Mouse (Mus musculus): ENCODE measurements around the gene Cox7a1. TPM values are rescaled to one million over a fixed set of nuclear protein-coding genes. Genes with fewer than 3 reads are reported as not detected.

The Cox7a1 gene
- polyA plus RNA-seq, 1 experiment from 2014 or later, result 13.8 TPM

DNA sequence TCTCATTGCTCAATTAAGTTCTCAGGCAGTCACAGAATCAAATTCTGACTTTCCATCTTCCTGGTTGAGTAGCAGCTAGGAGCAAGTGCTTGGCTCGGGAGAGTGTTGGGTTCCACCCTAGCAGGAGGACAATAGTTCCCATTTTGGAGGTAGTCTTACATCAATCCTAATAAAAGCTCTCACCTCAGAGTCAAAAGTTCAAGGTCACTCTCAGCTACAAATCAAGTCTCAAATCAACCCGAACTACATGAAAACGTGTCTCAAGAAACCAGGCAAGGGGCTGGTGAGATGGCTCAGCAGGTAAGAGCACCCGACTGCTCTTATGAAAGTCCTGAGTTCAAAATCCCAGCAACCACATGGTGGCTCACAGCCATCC lies 5.2 kb downstream of the Cox7a1 start:
- Histone ChIP-seq H3K4me3 (ENCODE audit: low read length) (no peak overlapping the region), H3K4me1 (ENCODE audit: insufficient read depth, low read length) (peaks cover 17% of the 10 kb centered on the region), H3K27ac (ENCODE audit: low read length) (no peak overlapping the region), H3K9ac (replicated peaks; ENCODE audit: low read length) (no peak overlapping the region), H3K27me3 (ENCODE audit: insufficient read depth, low read length) (no peaks in the 10 kb centered on the region), H3K4me2 (replicated peaks; ENCODE audit: low read depth, low read length) (no peak overlapping the region), H3K36me3 (ENCODE audit: insufficient read depth, low read length) (peaks cover 55% of the 10 kb centered on the region), H3K9me3 (ENCODE audit: low read length) (no peaks in the 10 kb centered on the region)
- WGBS, result 61% methylated on average over 4 of the region's 4 CpGs
- no peak for ATAC-seq (ENCODE audit: low FRiP score, low TSS enrichment)

DNA sequence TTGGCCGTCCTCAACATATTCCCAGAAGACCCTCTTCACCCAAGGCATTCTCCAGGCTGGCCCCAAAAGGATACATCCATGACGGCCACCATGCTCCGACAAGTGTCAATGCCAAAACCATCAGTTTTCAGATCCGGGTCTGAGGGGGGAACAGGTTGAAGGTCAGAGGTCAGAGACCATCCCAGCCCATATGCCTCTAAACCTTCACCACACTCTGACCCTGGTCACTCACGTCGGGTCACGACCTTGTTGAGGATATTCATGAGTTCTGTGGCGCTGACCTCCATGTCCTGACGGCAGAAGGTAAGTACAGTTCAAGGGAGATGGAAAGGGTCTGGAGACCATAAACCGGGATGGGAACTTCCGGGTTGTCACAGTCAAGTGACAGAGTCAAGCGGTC lies 8.1 kb downstream of the Cox7a1 start:
- H3K4me3 ChIP-seq (ENCODE audit: low read length), result no peak overlapping the region
- H3K9ac ChIP-seq (replicated peaks; ENCODE audit: low read length), result no peak overlapping the region
- peaks cover 17% of the 10 kb centered on the region for H3K4me1 ChIP-seq (ENCODE audit: insufficient read depth, low read length)
- no peak overlapping the region for H3K4me2 ChIP-seq (replicated peaks; ENCODE audit: low read depth, low read length)
- peaks cover 44% of the 10 kb centered on the region for H3K36me3 ChIP-seq (ENCODE audit: insufficient read depth, low read length)
- no peaks in the 10 kb centered on the region for H3K9me3 ChIP-seq (ENCODE audit: low read length)
- WGBS, result 86% methylated on average over 12 of the region's 12 CpGs
- H3K27me3 ChIP-seq (ENCODE audit: insufficient read depth, low read length), result no peaks in the 10 kb centered on the region
- no peak for ATAC-seq (ENCODE audit: low FRiP score, low TSS enrichment)
- H3K27ac ChIP-seq (ENCODE audit: low read length), result no peak overlapping the region

DNA sequence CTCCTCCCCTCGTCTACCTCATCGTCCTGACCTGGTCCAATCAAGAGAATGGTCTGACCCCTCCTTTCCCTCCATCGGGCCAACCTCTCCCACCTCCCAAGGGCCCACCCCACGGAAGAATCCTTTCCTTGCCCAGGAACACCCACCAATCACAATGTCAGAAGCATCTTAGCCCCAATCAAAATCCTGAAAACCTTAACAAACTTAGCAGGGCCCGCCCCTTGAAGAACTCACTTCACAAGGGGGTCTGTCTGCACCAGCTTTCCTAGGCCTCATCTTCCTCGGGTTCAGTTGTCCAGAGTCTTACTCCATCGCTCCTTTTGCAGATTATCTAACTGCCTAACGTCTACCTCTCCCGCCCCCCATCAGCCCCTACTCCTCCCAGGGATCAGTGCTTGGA lies 9.1 kb downstream of the Cox7a1 start:
- H3K27me3 ChIP-seq (ENCODE audit: insufficient read depth, low read length), result no peaks in the 10 kb centered on the region
- H3K4me1 ChIP-seq (ENCODE audit: insufficient read depth, low read length), result peaks cover 21% of the 10 kb centered on the region
- peak overlapping the region; percentile 89 for H3K27ac ChIP-seq (ENCODE audit: low read length)
- H3K36me3 ChIP-seq (ENCODE audit: insufficient read depth, low read length), result peaks cover 35% of the 10 kb centered on the region
- WGBS, result 22% methylated on average over 9 of the region's 9 CpGs
- ATAC-seq (ENCODE audit: low FRiP score, low TSS enrichment), result no peak; the same call in 1 of the 2 replicates
- peak overlapping the region; percentile 81 for H3K9ac ChIP-seq (replicated peaks; ENCODE audit: low read length)
- H3K4me2 ChIP-seq (replicated peaks; ENCODE audit: low read depth, low read length), result peak overlapping the region; percentile 65
- H3K4me3 ChIP-seq (ENCODE audit: low read length), result peak overlapping the region; percentile 91
- no peaks in the 10 kb centered on the region for H3K9me3 ChIP-seq (ENCODE audit: low read length)

DNA sequence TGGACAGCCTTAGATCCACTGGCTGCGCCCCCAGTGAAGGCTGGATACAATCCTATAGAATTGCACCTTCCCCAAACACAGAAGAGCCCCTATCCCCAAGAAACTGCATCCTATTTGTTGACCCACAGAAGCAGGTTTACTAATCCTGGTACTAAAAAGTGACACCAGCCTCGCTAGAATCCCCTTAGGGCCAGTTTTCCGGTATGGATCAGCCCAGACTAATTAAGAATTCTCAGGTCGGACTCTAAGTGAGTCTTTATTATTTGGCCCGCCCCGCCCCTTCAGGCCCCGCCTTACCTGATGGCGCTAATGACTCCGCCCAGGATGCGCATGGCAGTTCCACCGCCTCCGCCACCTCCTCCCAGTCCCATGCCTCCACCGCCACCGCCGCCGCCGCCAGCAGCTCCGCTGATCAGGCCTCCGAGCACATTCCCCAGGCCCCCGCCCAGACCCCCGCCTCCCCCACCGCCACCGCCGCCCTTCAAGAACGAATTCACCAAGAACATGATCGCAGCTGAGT lies 9.7 kb downstream of the Cox7a1 start:
- Histone ChIP-seq H3K4me3 (ENCODE audit: low read length) (peak overlapping the region; percentile 91), H3K9ac (replicated peaks; ENCODE audit: low read length) (peak overlapping the region; percentile 81), H3K27me3 (ENCODE audit: insufficient read depth, low read length) (no peaks in the 10 kb centered on the region), H3K9me3 (ENCODE audit: low read length) (no peaks in the 10 kb centered on the region), H3K4me1 (ENCODE audit: insufficient read depth, low read length) (peaks cover 27% of the 10 kb centered on the region), H3K27ac (ENCODE audit: low read length) (peak overlapping the region; percentile 89), H3K4me2 (replicated peaks; ENCODE audit: low read depth, low read length) (peak overlapping the region; percentile 65), H3K36me3 (ENCODE audit: insufficient read depth, low read length) (peaks cover 28% of the 10 kb centered on the region)
- ATAC-seq (ENCODE audit: low FRiP score, low TSS enrichment), result peak; percentile 61
- WGBS, result under 1% methylated on average over 26 of the region's 26 CpGs

DNA sequence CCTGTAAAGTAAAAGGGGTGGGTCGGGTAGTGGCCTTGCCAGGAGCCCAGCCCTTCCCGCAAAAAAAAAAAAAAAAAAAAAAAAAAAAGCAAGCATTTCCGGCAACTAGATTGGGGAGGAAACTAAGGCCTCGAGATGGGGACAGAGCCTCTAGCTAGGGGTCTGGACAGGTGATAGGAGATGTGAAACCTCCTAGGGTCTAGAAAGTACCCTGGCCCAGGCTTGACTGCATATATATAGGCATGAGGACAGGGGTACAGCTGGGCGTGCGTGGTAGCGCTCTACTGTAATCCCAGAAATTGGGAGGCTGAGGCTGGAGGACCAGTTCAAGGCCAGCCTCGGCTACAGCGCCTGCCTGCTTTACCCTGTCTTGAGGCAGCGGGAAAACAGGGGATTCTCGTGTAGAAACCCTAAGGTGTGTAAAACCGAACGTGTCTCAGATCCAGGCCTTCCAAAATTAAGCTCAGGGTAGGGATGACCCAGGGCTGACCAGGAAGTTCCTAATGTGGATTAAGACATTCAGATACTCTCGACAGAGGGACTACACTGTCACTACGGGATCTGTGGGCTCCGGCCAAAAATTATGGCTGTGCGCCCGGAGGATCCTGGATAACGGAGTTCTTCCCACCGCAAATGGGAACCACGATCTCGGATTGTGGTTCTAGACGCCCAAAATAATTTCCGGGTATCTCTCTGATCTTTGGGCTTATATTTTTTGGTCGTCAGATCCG lies 10.3 kb downstream of the Cox7a1 start:
- under 1% methylated on average over 26 of the region's 26 CpGs for WGBS
- ATAC-seq (ENCODE audit: low FRiP score, low TSS enrichment), result peak; percentile 7; the same call in 1 of the 2 replicates

DNA sequence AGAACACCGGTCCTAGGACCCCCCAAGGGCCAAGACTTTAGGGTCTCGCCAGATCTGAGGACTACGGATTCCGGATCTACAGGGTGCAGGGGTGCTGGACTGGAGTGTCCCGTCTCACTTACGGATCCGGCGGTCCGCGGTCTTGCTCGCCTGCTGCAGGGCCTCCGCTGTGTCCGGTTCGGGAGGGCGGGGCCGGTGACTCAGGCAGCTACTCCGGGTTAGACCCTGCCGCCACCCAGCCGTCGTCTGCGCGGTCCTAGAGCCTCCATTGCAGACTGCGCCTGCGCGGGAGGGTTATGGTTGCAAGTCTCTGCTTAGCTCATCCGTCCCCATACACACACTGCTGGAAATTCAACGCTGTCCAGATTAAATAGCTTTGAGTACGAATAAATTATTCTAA lies 10.9 kb downstream of the Cox7a1 start:
- peak overlapping the region; percentile 91 for H3K4me3 ChIP-seq (ENCODE audit: low read length)
- peak overlapping the region; percentile 65 for H3K4me2 ChIP-seq (replicated peaks; ENCODE audit: low read depth, low read length)
- H3K27me3 ChIP-seq (ENCODE audit: insufficient read depth, low read length), result no peaks in the 10 kb centered on the region
- WGBS, result under 1% methylated on average over 28 of the region's 28 CpGs
- H3K9ac ChIP-seq (replicated peaks; ENCODE audit: low read length), result peak overlapping the region; percentile 81
- H3K27ac ChIP-seq (ENCODE audit: low read length), result peak overlapping the region; percentile 89
- no peaks in the 10 kb centered on the region for H3K9me3 ChIP-seq (ENCODE audit: low read length)
- peak; percentile 92 for ATAC-seq (ENCODE audit: low FRiP score, low TSS enrichment)
- H3K4me1 ChIP-seq (ENCODE audit: insufficient read depth, low read length), result peaks cover 27% of the 10 kb centered on the region
- H3K36me3 ChIP-seq (ENCODE audit: insufficient read depth, low read length), result peaks cover 18% of the 10 kb centered on the region

More for the DNA sequence above, 10.3 kb downstream of the Cox7a1 start:
- H3K4me2 ChIP-seq (replicated peaks; ENCODE audit: low read depth, low read length), result peak overlapping the region; percentile 65
- H3K4me3 ChIP-seq (ENCODE audit: low read length), result peak overlapping the region; percentile 91
- H3K4me1 ChIP-seq (ENCODE audit: insufficient read depth, low read length), result peaks cover 27% of the 10 kb centered on the region
- H3K27ac ChIP-seq (ENCODE audit: low read length), result peak overlapping the region; percentile 89
- no peaks in the 10 kb centered on the region for H3K27me3 ChIP-seq (ENCODE audit: insufficient read depth, low read length)
- no peaks in the 10 kb centered on the region for H3K9me3 ChIP-seq (ENCODE audit: low read length)
- peak overlapping the region; percentile 81 for H3K9ac ChIP-seq (replicated peaks; ENCODE audit: low read length)
- peaks cover 22% of the 10 kb centered on the region for H3K36me3 ChIP-seq (ENCODE audit: insufficient read depth, low read length)

DNA sequence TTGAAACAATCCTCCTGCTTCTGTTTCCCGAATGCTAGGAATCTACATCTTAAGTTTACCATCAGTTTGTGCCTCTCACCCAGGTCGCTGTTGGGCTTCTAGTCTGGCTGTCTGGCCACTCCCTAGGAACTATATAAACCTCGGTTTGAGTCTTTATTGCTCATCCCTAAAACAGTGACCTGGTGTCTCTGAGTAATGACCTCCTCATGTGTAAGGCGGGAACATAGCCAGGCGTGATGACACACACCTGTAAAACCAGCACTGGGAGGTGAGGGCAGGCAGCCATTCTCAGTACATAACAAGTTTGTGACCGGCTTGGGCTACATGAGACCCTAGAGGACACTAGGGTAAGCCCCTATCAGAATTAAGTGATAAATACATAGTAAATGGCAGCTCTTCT lies 11.5 kb downstream of the Cox7a1 start:
- Histone ChIP-seq H3K4me3 (ENCODE audit: low read length) (peak overlapping the region; percentile 91), H3K4me1 (ENCODE audit: insufficient read depth, low read length) (peaks cover 28% of the 10 kb centered on the region), H3K36me3 (ENCODE audit: insufficient read depth, low read length) (peaks cover 12% of the 10 kb centered on the region), H3K9me3 (ENCODE audit: low read length) (no peaks in the 10 kb centered on the region), H3K4me2 (replicated peaks; ENCODE audit: low read depth, low read length) (peak overlapping the region; percentile 65), H3K27ac (ENCODE audit: low read length) (no peak overlapping the region), H3K27me3 (ENCODE audit: insufficient read depth, low read length) (no peaks in the 10 kb centered on the region), H3K9ac (replicated peaks; ENCODE audit: low read length) (peak overlapping the region; percentile 81; the same call in 1 of the 2 replicates)
- ATAC-seq (ENCODE audit: low FRiP score, low TSS enrichment), result no peak
- WGBS, result 61% methylated on average over 6 of the region's 6 CpGs

DNA sequence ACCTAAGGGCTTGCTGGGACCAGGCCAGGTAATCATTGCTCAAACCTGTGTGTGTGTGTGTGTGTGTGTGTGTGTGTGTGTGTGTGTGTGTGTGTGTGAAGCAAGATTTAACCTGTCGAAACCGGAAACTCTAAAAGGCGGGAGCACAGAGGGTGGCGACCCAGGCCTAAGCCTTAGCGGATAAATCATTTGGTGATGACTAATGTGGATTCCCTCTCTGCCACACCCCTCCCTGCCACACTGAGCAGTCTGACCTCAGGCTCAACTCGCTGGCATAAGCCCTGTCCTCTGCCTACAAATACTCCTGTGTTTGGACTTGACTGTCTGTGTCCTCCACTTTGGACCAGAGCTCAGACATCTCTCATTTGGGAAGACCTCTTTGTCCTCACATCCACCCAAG lies 12.2 kb downstream of the Cox7a1 start:
- Histone ChIP-seq H3K36me3 (ENCODE audit: insufficient read depth, low read length) (peaks cover 10% of the 10 kb centered on the region), H3K27ac (ENCODE audit: low read length) (no peak overlapping the region), H3K27me3 (ENCODE audit: insufficient read depth, low read length) (no peaks in the 10 kb centered on the region), H3K4me2 (replicated peaks; ENCODE audit: low read depth, low read length) (no peak overlapping the region), H3K4me3 (ENCODE audit: low read length) (no peak overlapping the region), H3K9me3 (ENCODE audit: low read length) (no peaks in the 10 kb centered on the region), H3K9ac (replicated peaks; ENCODE audit: low read length) (no peak overlapping the region), H3K4me1 (ENCODE audit: insufficient read depth, low read length) (peaks cover 29% of the 10 kb centered on the region)
- ATAC-seq (ENCODE audit: low FRiP score, low TSS enrichment), result no peak
- WGBS, result 46% methylated on average over 6 of the region's 6 CpGs

DNA sequence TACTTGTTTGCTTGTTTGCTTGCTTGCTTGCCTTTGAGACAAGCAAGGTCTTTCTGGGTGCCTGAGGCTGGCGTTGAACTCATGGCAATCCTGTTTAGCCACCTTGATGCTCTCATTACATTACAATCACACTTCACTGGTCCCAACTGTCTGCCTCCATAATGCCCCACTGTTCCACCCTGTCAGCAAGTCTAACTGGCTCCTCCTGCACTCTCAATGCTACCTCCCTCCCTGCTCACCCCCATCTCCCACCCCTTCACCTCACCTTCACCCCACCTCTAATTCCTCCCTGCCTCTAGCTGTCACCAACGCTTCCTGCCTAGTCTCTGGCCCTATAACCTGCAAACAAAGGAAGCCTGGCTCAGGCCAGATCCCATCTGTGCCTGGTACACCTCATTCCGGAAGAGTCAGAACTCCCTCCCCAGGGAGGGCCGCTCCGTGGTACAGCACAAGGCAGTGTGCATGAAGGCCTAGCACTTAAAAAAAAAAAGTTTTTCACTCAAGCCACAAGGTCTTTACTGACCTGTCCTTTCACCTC lies 13.7 kb downstream of the Cox7a1 start:
- Histone ChIP-seq H3K9me3 (ENCODE audit: low read length) (no peaks in the 10 kb centered on the region), H3K9ac (replicated peaks; ENCODE audit: low read length) (no peak overlapping the region; the same call in 1 of the 2 replicates), H3K27ac (ENCODE audit: low read length) (peak overlapping the region; percentile 64), H3K4me3 (ENCODE audit: low read length) (no peak overlapping the region), H3K36me3 (ENCODE audit: insufficient read depth, low read length) (no peaks in the 10 kb centered on the region), H3K4me1 (ENCODE audit: insufficient read depth, low read length) (peaks cover 27% of the 10 kb centered on the region), H3K4me2 (replicated peaks; ENCODE audit: low read depth, low read length) (no peak overlapping the region), H3K27me3 (ENCODE audit: insufficient read depth, low read length) (no peaks in the 10 kb centered on the region)
- ATAC-seq (ENCODE audit: low FRiP score, low TSS enrichment), result no peak
- WGBS, result 60% methylated on average over 5 of the region's 5 CpGs
